Mouse (Mus musculus): Measurements from ENCODE around the gene Vwa8.
"Not testable (repeated sequence)": the region's sequence is repeated elsewhere in the genome, so short reads cannot be mapped to it uniquely, and the experiment has no call there.

Gene Vwa8

DNA sequence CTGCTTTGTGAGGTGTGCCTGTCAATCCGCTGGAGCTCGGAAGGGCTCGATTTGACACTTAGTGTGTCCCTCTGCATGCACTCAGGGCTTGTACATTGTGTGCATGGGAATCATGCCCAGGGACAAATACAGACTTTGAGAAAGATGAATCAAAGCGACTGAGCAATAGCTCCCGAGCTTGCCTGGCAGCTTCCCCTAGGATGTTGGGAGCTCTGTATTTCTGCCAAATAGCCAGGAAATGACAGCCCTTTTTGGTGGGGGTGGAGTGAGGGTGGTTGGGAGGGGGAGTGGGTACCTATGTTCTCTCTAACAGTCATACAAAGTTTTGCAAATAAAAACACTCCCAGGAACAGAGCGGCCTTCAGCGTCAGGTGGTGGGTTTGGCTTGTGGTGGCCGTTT is 138.7 kb downstream of the Vwa8 start:
- no peak for DNase-seq

GRCm38 (mm10) chr14:78992456-78992855 is 143.6 kb downstream of the Vwa8 start:
- DNase-seq = no peak

DNA sequence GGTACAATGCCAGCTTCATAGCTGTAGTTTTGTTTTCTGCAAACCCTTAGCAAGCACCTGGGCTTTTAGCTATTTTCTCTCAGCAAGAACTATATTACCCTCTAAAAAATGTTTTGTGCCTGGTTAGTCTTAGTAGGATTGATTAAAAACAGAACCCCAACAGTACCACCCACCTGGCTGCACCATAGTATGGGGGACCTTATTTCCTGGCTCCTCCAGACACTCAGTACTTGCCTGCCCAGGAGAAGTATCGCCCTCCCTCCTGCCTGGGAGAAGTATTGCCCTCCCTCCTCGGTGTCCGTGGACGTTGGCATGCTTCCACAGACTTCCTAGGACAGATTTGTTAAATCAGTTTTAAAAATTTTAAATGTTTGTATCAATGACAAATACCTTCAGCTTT is 144.7 kb downstream of the Vwa8 start:
- no peak for DNase-seq

DNA sequence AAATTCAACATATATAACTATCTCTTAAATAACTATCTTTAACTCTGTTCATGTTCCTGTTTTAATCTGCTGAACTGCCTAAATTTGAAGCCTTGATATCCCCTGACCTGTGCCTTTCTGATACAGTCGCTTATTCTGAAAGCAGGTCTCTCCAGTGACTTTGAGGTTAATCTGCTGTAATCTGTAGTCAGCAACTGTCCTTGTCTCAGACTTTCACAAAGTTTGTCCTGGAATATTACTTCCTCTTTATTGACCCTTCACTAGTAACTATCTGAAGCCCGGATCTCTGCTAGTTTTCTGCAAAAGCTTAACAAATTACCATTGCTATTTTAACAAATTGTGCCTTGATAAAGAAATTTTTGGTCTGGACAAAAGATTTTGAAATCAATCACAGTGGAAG is 147.5 kb downstream of the Vwa8 start:
- no peak for DNase-seq

- peak in 1 of 2 experiments; percentile 45 for DNase-seq
These were observed 154.7 kb downstream of the Vwa8 start for GRCm38 (mm10) chr14:79003576-79003975.

DNA sequence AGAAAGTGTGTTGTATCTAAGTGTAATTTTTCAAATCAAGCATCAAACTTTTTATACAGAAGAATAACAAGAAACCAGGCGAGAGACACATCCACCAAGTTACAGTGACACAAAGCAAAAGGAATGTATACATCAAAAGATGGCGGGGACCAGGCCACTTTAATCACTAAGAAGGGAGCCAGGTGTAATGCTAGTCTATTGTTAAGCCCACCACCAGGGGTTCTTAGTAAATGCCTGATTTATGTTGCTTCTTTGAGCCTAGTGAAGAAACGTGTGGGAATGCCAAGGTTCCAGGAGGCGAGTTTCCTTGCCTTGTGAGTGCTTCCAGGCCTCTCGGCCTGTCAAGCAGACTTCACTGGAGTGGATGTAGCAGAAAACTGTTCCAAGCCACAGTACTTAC is 168.9 kb downstream of the Vwa8 start:
- not testable (repeated sequence) for DNase-seq

- DNase-seq = no peak
These were observed 169.7 kb downstream of the Vwa8 start for GRCm38 (mm10) chr14:79018564-79018963.

- peak; percentile 15 to 70 for DNase-seq
These were observed 172.9 kb downstream of the Vwa8 start for GRCm38 (mm10) chr14:79021725-79022124.

DNA sequence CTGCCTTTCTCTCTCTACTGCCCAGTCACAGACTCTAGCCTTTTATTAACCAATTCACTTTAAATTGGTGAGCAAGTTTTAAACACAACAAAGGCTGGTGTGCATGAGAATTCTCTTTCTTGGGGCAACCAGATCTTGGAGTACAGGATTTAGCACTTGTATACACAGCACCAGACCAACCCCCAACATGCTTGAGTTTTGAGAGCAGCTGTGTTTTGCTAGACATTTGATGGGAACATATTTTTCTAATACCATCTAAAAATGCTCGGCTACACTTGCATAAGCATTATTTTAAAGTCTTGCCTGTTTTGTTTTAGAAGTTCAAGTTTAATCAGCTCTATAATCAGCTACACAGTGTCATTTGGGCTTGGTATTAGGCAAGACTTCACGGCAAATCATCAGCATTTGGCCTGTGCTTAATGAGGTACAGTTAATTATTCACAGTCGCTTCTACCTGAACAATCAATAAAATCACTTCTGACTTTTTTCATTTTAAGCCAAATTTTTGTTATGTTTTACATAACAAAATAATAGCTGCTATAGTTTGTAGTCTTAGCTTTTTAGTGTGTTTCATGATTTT is 180.2 kb downstream of the Vwa8 start:
- no peak for DNase-seq

GRCm38 (mm10) chr14:79030715-79031114 is 181.9 kb downstream of the Vwa8 start:
- no peak for DNase-seq

DNA sequence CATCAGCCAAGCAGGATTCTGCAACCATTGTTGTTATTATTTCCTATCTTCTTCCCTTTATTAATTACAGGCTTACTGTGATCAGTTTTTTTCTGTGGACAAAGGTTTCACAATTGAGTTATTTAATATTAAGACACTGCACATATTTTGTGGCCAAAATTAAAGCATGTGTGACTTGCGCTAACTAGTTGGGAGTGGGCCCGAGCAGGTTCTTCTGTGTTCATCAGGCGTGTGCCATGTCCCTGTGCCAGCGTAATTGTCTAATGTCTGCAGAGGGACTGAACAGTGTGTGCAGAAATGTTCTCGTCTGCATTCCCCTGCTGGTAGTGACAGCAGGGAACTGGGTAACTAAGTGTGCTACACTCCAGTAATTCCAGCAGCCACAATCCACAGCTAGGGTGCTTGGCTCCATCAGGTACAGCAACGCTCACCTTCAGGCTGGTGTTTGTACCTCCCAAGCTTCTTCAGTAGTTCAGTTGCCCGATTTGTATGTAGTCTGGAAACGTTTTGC is 182.4 kb downstream of the Vwa8 start:
- no peak for DNase-seq

DNA sequence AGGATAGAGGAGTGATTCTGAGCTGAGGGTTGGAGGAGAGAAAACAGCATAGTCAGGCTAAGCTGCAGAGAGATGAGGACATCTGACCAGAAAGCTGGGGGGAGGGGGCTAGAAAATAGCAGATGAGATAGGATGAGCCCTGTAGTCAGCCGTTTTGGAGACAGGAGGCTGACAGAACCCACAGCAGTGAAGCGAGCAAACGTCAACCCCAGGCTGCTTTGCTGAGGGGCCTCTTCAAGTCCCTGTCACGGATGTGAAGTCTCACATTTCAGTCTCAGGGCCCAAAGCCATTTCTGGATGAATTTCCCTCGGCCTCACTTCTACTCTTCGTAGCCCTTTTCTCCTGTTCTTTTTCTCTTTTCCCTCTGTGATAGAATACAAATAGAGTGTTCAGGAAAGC is 184.5 kb downstream of the Vwa8 start:
- DNase-seq = no peak

DNA sequence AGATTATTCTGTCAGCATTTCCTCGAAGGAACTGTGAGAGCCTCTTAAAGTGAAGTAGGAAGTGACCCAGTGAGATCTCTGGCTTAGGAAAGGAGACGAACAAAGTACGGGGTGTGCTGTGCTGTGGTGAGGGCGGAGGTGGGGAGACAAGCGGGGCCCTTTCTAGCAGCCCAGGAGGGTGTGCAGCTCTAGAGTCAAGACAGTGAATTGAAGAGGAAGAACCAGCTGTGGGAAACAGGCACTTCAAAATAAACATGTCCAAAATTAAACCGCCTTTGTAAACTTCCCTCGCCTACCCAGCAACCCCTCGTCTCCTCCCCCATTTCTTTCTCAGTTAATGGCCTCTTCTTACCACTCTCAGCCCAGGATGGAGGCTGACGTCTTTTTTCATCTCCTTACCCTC is 185.7 kb downstream of the Vwa8 start:
- DNase-seq = peak in 1 of 2 experiments; percentile 61

- DNase-seq = no peak
These were observed 186.7 kb downstream of the Vwa8 start for GRCm38 (mm10) chr14:79035575-79035974.

- no peak for DNase-seq
These were observed 198.3 kb downstream of the Vwa8 start for GRCm38 (mm10) chr14:79047186-79047585.

DNA sequence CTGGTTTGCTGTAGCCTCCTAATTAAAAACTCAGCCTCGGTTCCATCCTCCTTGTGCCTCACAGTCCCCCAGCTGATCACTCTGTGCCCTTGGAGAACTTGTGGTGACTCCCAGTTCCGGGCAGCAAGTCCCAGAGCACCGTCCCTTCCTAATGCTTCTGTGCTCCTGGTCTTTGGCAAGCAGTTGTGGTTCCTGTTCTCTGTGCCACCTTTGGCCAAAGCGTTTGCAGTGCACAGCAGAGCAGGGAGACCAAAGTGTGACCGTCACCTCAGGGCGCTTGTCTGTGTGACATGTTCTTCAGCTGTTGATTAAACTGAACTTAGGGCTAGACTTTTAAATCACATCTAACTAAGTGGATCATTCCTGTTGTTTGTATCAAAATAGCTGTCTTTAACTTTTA is 199.1 kb downstream of the Vwa8 start:
- peak; percentile 8 to 66 for DNase-seq

- DNase-seq = peak in 1 of 2 experiments; percentile 49
These were observed 200.7 kb downstream of the Vwa8 start for GRCm38 (mm10) chr14:79049544-79049943.

DNA sequence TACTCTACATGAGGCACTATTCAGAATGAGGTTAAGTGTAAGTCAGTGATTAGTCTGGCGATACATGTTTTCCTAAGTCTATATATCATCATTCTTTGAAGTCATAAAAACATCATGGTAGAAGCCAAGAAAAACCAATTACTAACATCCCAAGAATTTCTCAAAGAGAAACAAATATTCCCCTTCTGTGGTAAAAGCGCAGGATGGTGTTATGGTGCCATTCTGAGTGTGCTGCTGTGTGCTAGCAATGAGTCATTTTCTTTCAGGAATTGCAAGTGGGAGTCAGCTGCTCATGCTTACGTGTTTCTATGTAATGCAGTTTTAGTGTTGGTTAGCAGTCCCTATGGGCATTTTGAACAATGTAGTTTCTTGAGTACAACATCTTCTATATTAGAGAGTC is 216.8 kb downstream of the Vwa8 start:
- DNase-seq = no peak

DNA sequence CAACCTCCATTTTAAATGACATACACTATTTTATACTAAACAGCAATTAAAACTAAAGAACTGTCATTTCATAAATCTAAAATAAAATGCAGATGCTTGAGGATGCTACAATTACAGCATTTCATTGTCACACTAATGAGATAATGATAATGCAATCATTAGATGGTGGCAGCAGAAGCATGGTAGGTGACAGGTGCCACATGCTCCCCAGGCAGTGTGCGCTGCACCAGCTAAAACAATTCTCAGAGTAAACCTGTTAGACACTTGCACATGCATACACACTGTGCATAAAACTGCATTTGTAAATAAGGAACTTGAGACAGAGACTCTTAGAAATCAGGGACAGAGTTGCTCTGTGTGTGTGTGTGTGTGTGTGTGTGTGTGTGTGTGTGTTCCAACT is 220.7 kb downstream of the Vwa8 start:
- no peak for DNase-seq

- no peak for DNase-seq
These were observed 225.9 kb downstream of the Vwa8 start for GRCm38 (mm10) chr14:79074786-79075185.

GRCm38 (mm10) chr14:79076560-79077300 is 227.9 kb downstream of the Vwa8 start:
- no peak for DNase-seq

DNA sequence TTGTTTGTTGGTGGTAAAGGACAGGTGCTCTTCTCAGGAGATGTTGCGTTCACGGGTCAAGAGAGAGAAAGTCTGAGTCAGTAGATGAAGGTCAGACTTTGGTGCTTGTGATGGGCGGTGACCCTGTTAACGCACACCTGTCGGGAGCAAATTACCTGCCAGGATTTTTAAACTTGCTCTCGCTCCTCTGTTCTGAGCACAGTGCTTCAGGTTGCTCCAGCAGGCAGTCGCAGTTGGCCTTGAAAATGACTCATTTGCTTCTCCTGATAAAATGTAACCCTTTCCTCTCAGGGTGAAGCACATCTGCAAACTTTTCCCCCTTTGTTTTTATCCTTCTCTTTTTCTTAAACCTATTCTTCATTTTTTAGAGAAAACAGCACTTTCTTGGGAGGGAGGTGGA is 234.7 kb downstream of the Vwa8 start:
- no peak for DNase-seq

- DNase-seq = no peak
These were observed 237.2 kb downstream of the Vwa8 start for GRCm38 (mm10) chr14:79086006-79086405.

DNA sequence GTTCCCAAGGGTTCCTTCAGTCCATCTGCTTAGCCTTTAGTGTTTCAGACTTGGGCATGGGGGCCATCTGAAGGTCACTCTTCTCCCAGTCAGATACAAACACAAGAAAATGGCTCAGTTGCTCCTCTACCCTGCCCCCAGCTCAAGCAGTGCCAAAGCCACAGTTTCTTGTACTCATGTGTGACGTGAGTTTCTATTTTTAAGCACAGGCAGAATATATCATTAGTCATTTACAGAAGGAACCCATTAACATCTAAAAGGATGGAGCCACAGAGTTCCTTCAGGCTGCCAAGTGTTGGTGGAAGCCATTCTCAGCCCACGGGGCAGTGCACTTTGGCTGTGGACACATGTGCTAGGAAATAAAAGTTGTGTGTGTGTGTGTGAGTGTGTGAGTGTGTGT is 240.6 kb downstream of the Vwa8 start:
- peak; percentile 67 to 89 for DNase-seq

DNA sequence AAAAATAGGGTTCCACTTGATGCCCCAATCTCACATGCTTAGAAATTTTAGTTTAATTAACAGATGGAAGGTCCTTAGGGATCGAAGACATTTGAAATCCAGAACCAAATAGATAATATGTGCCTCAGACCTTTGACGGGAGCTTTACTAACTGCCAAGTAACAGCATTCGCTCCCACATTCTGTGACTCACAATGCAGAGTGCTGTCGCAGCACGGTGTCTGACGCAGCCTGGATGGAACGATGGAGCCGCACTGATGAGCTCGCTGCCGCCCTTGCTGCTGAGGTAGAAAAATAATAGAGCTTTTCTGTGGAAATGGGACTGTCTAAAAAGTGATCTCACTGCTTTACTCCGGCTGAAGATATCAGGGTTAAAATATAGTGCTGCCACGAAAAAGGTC is 248.3 kb downstream of the Vwa8 start:
- no peak for DNase-seq

Measured in kidney, postnatal 25 days (tissue).